ENCODE assay signal across 9 mouse cellular contexts in genomic region chr8:57772732-57773265, GRCm38 (mm10).
DNase-seq lines count a peak whose midpoint lies in the region; ATAC-seq lines count a peak whose summit lies in the region.
"Had no signal": no experiment of that assay in that cellular context is flagged by ENCODE, and none has a peak within 500 bp of the region (broad histone marks: within the 10 kb centered on the region; RNA-seq: fewer than 3 reads in every experiment).

No protein-coding gene starts in this region.

- H3K27me3 ChIP-seq in kidney, embryonic 16.5 days (ENCODE audit: insufficient read depth, low read length) = no peaks in the 10 kb centered on the region
- H3K27me3 ChIP-seq in embryonic facial prominence, embryonic 10.5 days (replicated peaks; ENCODE audit: low read depth, poor library complexity, severe bottlenecking) = peaks cover 22% of the 10 kb centered on the region; the same call in 1 of the 2 replicates
- H3K27me3 ChIP-seq in midbrain, embryonic 13.5 days = peaks cover 13% of the 10 kb centered on the region; the same call in 1 of the 2 replicates

- DNase-seq in kidney, adult 8-10 months = no peak
- DNase-seq in embryo, embryonic 10.5 days (ENCODE audit: low spot score) = peak; percentile 43
- peak; percentile 12 for DNase-seq in embryonic facial prominence, embryonic 10.5 days (ENCODE audit: low spot score)
- DNase-seq in cerebellum, adult 9-11 months = no peak
- DNase-seq: cerebellum, postnatal 36 days; lung, adult 2 months had no signal

- H3K9ac ChIP-seq in kidney, embryonic 16.5 days (replicated peaks; ENCODE audit: low read length) = no peak overlapping the region
- H3K9ac ChIP-seq in midbrain, embryonic 13.5 days (replicated peaks) = no peak overlapping the region

- H3K36me3 ChIP-seq in kidney, embryonic 16.5 days (ENCODE audit: insufficient read depth, low read length) = no peaks in the 10 kb centered on the region
- H3K36me3 ChIP-seq in embryonic facial prominence, embryonic 10.5 days (replicated peaks) = no peaks in the 10 kb centered on the region
- no peaks in the 10 kb centered on the region for H3K36me3 ChIP-seq in midbrain, embryonic 13.5 days

- ATAC-seq in kidney, embryonic 16.5 days (ENCODE audit: low FRiP score, low TSS enrichment) = peak; percentile 87
- peak; percentile 88 for ATAC-seq in midbrain, embryonic 13.5 days
- ATAC-seq in monocyte, adult 5-6 weeks (replicated peaks; ENCODE audit: insufficient number of reproducible peaks, low FRiP score, low TSS enrichment, poor library complexity, severe bottlenecking) = no peak

- no peak overlapping the region for H3K4me2 ChIP-seq in kidney, embryonic 16.5 days (replicated peaks; ENCODE audit: low read depth, low read length)
- no peak overlapping the region for H3K4me2 ChIP-seq in midbrain, embryonic 13.5 days (replicated peaks)

- no peak overlapping the region for H3K27ac ChIP-seq in kidney, embryonic 16.5 days (ENCODE audit: low read length)
- no peak overlapping the region for H3K27ac ChIP-seq in embryonic facial prominence, embryonic 10.5 days (replicated peaks)
- no peak overlapping the region for H3K27ac ChIP-seq in midbrain, embryonic 13.5 days

- H3K9me3 ChIP-seq in kidney, embryonic 16.5 days (ENCODE audit: low read length) = no peaks in the 10 kb centered on the region
- no peaks in the 10 kb centered on the region for H3K9me3 ChIP-seq in embryonic facial prominence, embryonic 10.5 days
- no peaks in the 10 kb centered on the region for H3K9me3 ChIP-seq in midbrain, embryonic 13.5 days

- H3K4me3 ChIP-seq in kidney, embryonic 16.5 days (ENCODE audit: low read length) = no peak overlapping the region
- H3K4me3 ChIP-seq in embryonic facial prominence, embryonic 10.5 days = no peak overlapping the region
- no peak overlapping the region for H3K4me3 ChIP-seq in midbrain, embryonic 13.5 days (replicated peaks)

- peaks cover 22% of the 10 kb centered on the region for H3K4me1 ChIP-seq in kidney, embryonic 16.5 days (ENCODE audit: insufficient read depth, low read length)
- H3K4me1 ChIP-seq in embryonic facial prominence, embryonic 10.5 days = peaks cover 8% of the 10 kb centered on the region
- peaks cover 7% of the 10 kb centered on the region; the same call in 1 of the 2 replicates for H3K4me1 ChIP-seq in midbrain, embryonic 13.5 days (replicated peaks)

- 10% methylated on average over 12 of the region's 12 CpGs for WGBS in kidney, embryonic 16.5 days
- WGBS in embryonic facial prominence, embryonic 10.5 days = 53% methylated on average over 12 of the region's 12 CpGs
- 27% methylated on average over 12 of the region's 12 CpGs for WGBS in midbrain, embryonic 13.5 days

Comparison
In these comparisons a context has a peak if more than half of its experiments do, and no peak if none do; other contexts are left out.
1. DNase-seq: peak in embryo, embryonic 10.5 days (single experiment) and embryonic facial prominence, embryonic 10.5 days (single experiment); none in kidney, adult 8-10 months (0 of 2) and cerebellum, adult 9-11 months (single experiment).